Mouse (Mus musculus): ENCODE results near the gene Zfp354a. TPM values are rescaled to one million over a fixed set of nuclear protein-coding genes. Genes with fewer than 3 reads are reported as not detected.
"Not testable (repeated sequence)": the region's sequence is repeated elsewhere in the genome, so short reads cannot be mapped to it uniquely, and the experiment has no call there.

Zfp354a gene
- polyA plus RNA-seq, 1 experiment, result 0.88 TPM

GRCm38 (mm10) chr11:51030225-51030624, 28.8 kb upstream of the Zfp354a start:
- no peaks in the 10 kb centered on the region for H3K36me3 ChIP-seq (ENCODE audit: control insufficient read depth, insufficient read depth)
- no peaks in the 10 kb centered on the region for H3K79me3 ChIP-seq (ENCODE audit: low read depth)
- no peak for TF ChIP-seq FOSL1 (IDR thresholded peaks at IDR 0.05; ENCODE audit: insufficient read depth, low read length, poor library complexity, severe bottlenecking)
- TF ChIP-seq MAX (IDR thresholded peaks at IDR 0.05), result no peak
- no peak for TF ChIP-seq CEBPB (IDR thresholded peaks at IDR 0.05; ENCODE audit: low read depth)
- no peak for TF ChIP-seq CTCF (IDR thresholded peaks at IDR 0.05; ENCODE audit: control insufficient read depth, insufficient read depth, insufficient read length)
- TF ChIP-seq USF1 (IDR thresholded peaks at IDR 0.05; ENCODE audit: low read depth), result no peak
- TF ChIP-seq MYOD1 (IDR thresholded peaks at IDR 0.05; ENCODE audit: control insufficient read depth, insufficient read length, low read depth), result no peak
- TF ChIP-seq MYOG (IDR thresholded peaks at IDR 0.05; ENCODE audit: control insufficient read depth, extremely low read depth, insufficient read length), result no peak
- H3ac ChIP-seq (ENCODE audit: control insufficient read depth, insufficient read length, low read depth), result no peak overlapping the region
- H3K79me2 ChIP-seq (ENCODE audit: control insufficient read depth, insufficient read depth), result no peaks in the 10 kb centered on the region
- no peak overlapping the region for H3K4me3 ChIP-seq (ENCODE audit: insufficient read depth, poor library complexity, severe bottlenecking)
- peaks cover 4% of the 10 kb centered on the region for H3K27me3 ChIP-seq (ENCODE audit: control insufficient read depth, insufficient read depth, insufficient read length)

GRCm38 (mm10) chr11:51032851-51033250, 26.2 kb upstream of the Zfp354a start:
- H3K79me3 ChIP-seq (ENCODE audit: low read depth), result no peaks in the 10 kb centered on the region

GRCm38 (mm10) chr11:51034141-51034540, 24.9 kb upstream of the Zfp354a start:
- H3K79me2 ChIP-seq (ENCODE audit: control insufficient read depth, insufficient read depth); H3K4me3 ChIP-seq (ENCODE audit: insufficient read depth, poor library complexity, severe bottlenecking); H3ac ChIP-seq (ENCODE audit: control insufficient read depth, insufficient read length, low read depth); H3K27me3 ChIP-seq (ENCODE audit: control insufficient read depth, insufficient read depth, insufficient read length); H3K36me3 ChIP-seq (ENCODE audit: control insufficient read depth, insufficient read depth); H3K79me3 ChIP-seq (ENCODE audit: low read depth): not testable (repeated sequence)

More at GRCm38 (mm10) chr11:51032851-51033250, 26.2 kb upstream of the Zfp354a start:
- TF ChIP-seq MYOD1 (IDR thresholded peaks at IDR 0.05; ENCODE audit: control insufficient read depth, insufficient read length, low read depth) (no peak), CEBPB (IDR thresholded peaks at IDR 0.05; ENCODE audit: low read depth) (no peak), MAX (IDR thresholded peaks at IDR 0.05) (no peak), MYOG (IDR thresholded peaks at IDR 0.05; ENCODE audit: control insufficient read depth, extremely low read depth, insufficient read length) (no peak), CTCF (IDR thresholded peaks at IDR 0.05; ENCODE audit: control insufficient read depth, insufficient read depth, insufficient read length) (no peak), FOSL1 (IDR thresholded peaks at IDR 0.05; ENCODE audit: insufficient read depth, low read length, poor library complexity, severe bottlenecking) (no peak), USF1 (IDR thresholded peaks at IDR 0.05; ENCODE audit: low read depth) (no peak)
- Histone ChIP-seq H3K79me2 (ENCODE audit: control insufficient read depth, insufficient read depth) (no peaks in the 10 kb centered on the region), H3K27me3 (ENCODE audit: control insufficient read depth, insufficient read depth, insufficient read length) (peaks cover 4% of the 10 kb centered on the region), H3K36me3 (ENCODE audit: control insufficient read depth, insufficient read depth) (no peaks in the 10 kb centered on the region), H3ac (ENCODE audit: control insufficient read depth, insufficient read length, low read depth) (no peak overlapping the region), H3K4me3 (ENCODE audit: insufficient read depth, poor library complexity, severe bottlenecking) (no peak overlapping the region)

- TF ChIP-seq CEBPB (IDR thresholded peaks at IDR 0.05; ENCODE audit: low read depth) (no peak), FOSL1 (IDR thresholded peaks at IDR 0.05; ENCODE audit: insufficient read depth, low read length, poor library complexity, severe bottlenecking) (no peak), CTCF (IDR thresholded peaks at IDR 0.05; ENCODE audit: control insufficient read depth, insufficient read depth, insufficient read length) (no peak), MYOG (IDR thresholded peaks at IDR 0.05; ENCODE audit: control insufficient read depth, extremely low read depth, insufficient read length) (no peak), MAX (IDR thresholded peaks at IDR 0.05) (no peak), USF1 (IDR thresholded peaks at IDR 0.05; ENCODE audit: low read depth) (no peak), MYOD1 (IDR thresholded peaks at IDR 0.05; ENCODE audit: control insufficient read depth, insufficient read length, low read depth) (no peak)
- Histone ChIP-seq H3K36me3 (ENCODE audit: control insufficient read depth, insufficient read depth) (no peaks in the 10 kb centered on the region), H3ac (ENCODE audit: control insufficient read depth, insufficient read length, low read depth) (no peak overlapping the region)
These were observed 23.1 kb upstream of the Zfp354a start for GRCm38 (mm10) chr11:51035951-51036350.

GRCm38 (mm10) chr11:51044776-51045175, 14.3 kb upstream of the Zfp354a start:
- H3K36me3 ChIP-seq (ENCODE audit: control insufficient read depth, insufficient read depth); H3K79me3 ChIP-seq (ENCODE audit: low read depth): not testable (repeated sequence)

More at GRCm38 (mm10) chr11:51035951-51036350, 23.1 kb upstream of the Zfp354a start:
- H3K27me3 ChIP-seq (ENCODE audit: control insufficient read depth, insufficient read depth, insufficient read length), result no peaks in the 10 kb centered on the region
- no peak overlapping the region for H3K4me3 ChIP-seq (ENCODE audit: insufficient read depth, poor library complexity, severe bottlenecking)
- no peaks in the 10 kb centered on the region for H3K79me3 ChIP-seq (ENCODE audit: low read depth)
- H3K79me2 ChIP-seq (ENCODE audit: control insufficient read depth, insufficient read depth), result no peaks in the 10 kb centered on the region

GRCm38 (mm10) chr11:51047809-51048208, 11.2 kb upstream of the Zfp354a start, which contains the start of gene Olfr1375:
Gene Olfr1375, plus strand, starts transcription at chr11:51048109.
- not testable (repeated sequence) for H3K79me2 ChIP-seq (ENCODE audit: control insufficient read depth, insufficient read depth); H3K36me3 ChIP-seq (ENCODE audit: control insufficient read depth, insufficient read depth); H3K4me3 ChIP-seq (ENCODE audit: insufficient read depth, poor library complexity, severe bottlenecking); H3ac ChIP-seq (ENCODE audit: control insufficient read depth, insufficient read length, low read depth); H3K27me3 ChIP-seq (ENCODE audit: control insufficient read depth, insufficient read depth, insufficient read length); H3K79me3 ChIP-seq (ENCODE audit: low read depth)

More at GRCm38 (mm10) chr11:51044776-51045175, 14.3 kb upstream of the Zfp354a start:
- H3ac ChIP-seq (ENCODE audit: control insufficient read depth, insufficient read length, low read depth); H3K27me3 ChIP-seq (ENCODE audit: control insufficient read depth, insufficient read depth, insufficient read length); H3K79me2 ChIP-seq (ENCODE audit: control insufficient read depth, insufficient read depth); H3K4me3 ChIP-seq (ENCODE audit: insufficient read depth, poor library complexity, severe bottlenecking): not testable (repeated sequence)

GRCm38 (mm10) chr11:51051678-51052077, 7.4 kb upstream of the Zfp354a start:
- Histone ChIP-seq H3ac (ENCODE audit: control insufficient read depth, insufficient read length, low read depth) (no peak overlapping the region), H3K4me3 (ENCODE audit: insufficient read depth, poor library complexity, severe bottlenecking) (no peak overlapping the region), H3K79me3 (ENCODE audit: low read depth) (no peaks in the 10 kb centered on the region), H3K27me3 (ENCODE audit: control insufficient read depth, insufficient read depth, insufficient read length) (no peaks in the 10 kb centered on the region), H3K36me3 (ENCODE audit: control insufficient read depth, insufficient read depth) (no peaks in the 10 kb centered on the region), H3K79me2 (ENCODE audit: control insufficient read depth, insufficient read depth) (no peaks in the 10 kb centered on the region)
- TF ChIP-seq CEBPB (IDR thresholded peaks at IDR 0.05; ENCODE audit: low read depth) (no peak), MYOD1 (IDR thresholded peaks at IDR 0.05; ENCODE audit: control insufficient read depth, insufficient read length, low read depth) (no peak), USF1 (IDR thresholded peaks at IDR 0.05; ENCODE audit: low read depth) (no peak), MAX (IDR thresholded peaks at IDR 0.05) (no peak), MYOG (IDR thresholded peaks at IDR 0.05; ENCODE audit: control insufficient read depth, extremely low read depth, insufficient read length) (no peak), FOSL1 (IDR thresholded peaks at IDR 0.05; ENCODE audit: insufficient read depth, low read length, poor library complexity, severe bottlenecking) (no peak), CTCF (IDR thresholded peaks at IDR 0.05; ENCODE audit: control insufficient read depth, insufficient read depth, insufficient read length) (no peak)
